Mouse (Mus musculus) neural tube, embryonic 11.5 days (tissue): Measurements from ENCODE around the gene Elk3. TPM values are rescaled to one million over a fixed set of nuclear protein-coding genes. Genes with fewer than 3 reads are reported as not detected.
"Not testable (repeated sequence)": the region's sequence is repeated elsewhere in the genome, so short reads cannot be mapped to it uniquely, and the experiment has no call there.

Experiments used
- ATAC-seq: fragments of 200-750 bp; cut with Nextera tagmentation; 2 replicates; pipeline ENCODE4 v1.8.0; 2017; ENCODE audit warnings: moderate number of reproducible peaks, mild to moderate bottlenecking, moderate TSS enrichment, moderate library complexity; ENCODE audit not compliant: insufficient read depth, low FRiP score, low TSS enrichment
- DNase-seq: peaks from one replicate; pipeline ENCODE4 v3.0.0-alpha.2; 2015; ENCODE audit warnings: low spot score
- H3K27ac ChIP-seq: fragments of 300-500 bp; sonication (generic); 2 replicates; pipeline ENCODE4 v1.5.1; 2014; ENCODE audit warnings: low read depth, mild to moderate bottlenecking, low read length
- H3K27me3 ChIP-seq: fragments of 300-500 bp; sonication (generic); 2 replicates; pipeline ENCODE4 v1.6.1; 2014; ENCODE audit warnings: mild to moderate bottlenecking, low read length, mixed read lengths; ENCODE audit not compliant: control insufficient read depth, insufficient read depth
- H3K36me3 ChIP-seq: fragments of 300-500 bp; sonication (generic); 2 replicates; pipeline ENCODE4 v1.6.1; 2014; ENCODE audit warnings: mild to moderate bottlenecking, low read length, moderate library complexity, mixed read lengths; ENCODE audit not compliant: control insufficient read depth, insufficient read depth
- H3K4me1 ChIP-seq: fragments of 300-500 bp; sonication (generic); 2 replicates; pipeline ENCODE4 v1.6.1; 2014; ENCODE audit warnings: low read length, mixed read lengths; ENCODE audit not compliant: control insufficient read depth, insufficient read depth
- H3K4me2 ChIP-seq: fragments of 300-500 bp; sonication (generic); 2 replicates; pipeline ENCODE4 v1.6.1; 2014; ENCODE audit warnings: low read depth, mild to moderate bottlenecking, moderate library complexity
- H3K4me3 ChIP-seq: fragments of 300-500 bp; sonication (generic); 2 replicates; pipeline ENCODE4 v1.5.1; 2014; ENCODE audit warnings: low read depth, low read length
- H3K9ac ChIP-seq: fragments of 300-500 bp; sonication (generic); 2 replicates; pipeline ENCODE4 v1.6.1; 2014; ENCODE audit warnings: mild to moderate bottlenecking, low read length
- H3K9me3 ChIP-seq: fragments of 300-500 bp; sonication (generic); 2 replicates; pipeline ENCODE4 v1.6.1; 2016; ENCODE audit warnings: low read length; ENCODE audit not compliant: control insufficient read depth
- WGBS: fragments of 180-500 bp; shearing (Covaris S2); extraction: QIAGEN DNeasy Blood & Tissue Kit; methylation state at CpG from one replicate; pipeline ENCODE4 v1.1.7; 2014; 5-methylcytosine and 5-hydroxymethylcytosine counted together
- polyA plus RNA-seq: library from polyadenylated mRNA; unstranded; fragments of >200 nt; fragmentation: Nextera tagmentation; extraction: Ambion mirVana; gene quantifications from 2 replicates; pipeline ENCODE4 v1.2.1, GENCODE M21; 2014

Gene Elk3
- 21.9 and 28.1 TPM in 2 replicates for polyA plus RNA-seq

- Histone ChIP-seq H3K4me3 (peak within 1 kb of the TSS; percentile 61), H3K9ac (peak within 1 kb of the TSS; percentile 86), H3K4me1 (no peaks in the 10 kb centered on the region), H3K36me3 (no peaks in the 10 kb centered on the region), H3K4me2 (peak within 1 kb of the TSS; percentile 87), H3K27ac (peak within 1 kb of the TSS; percentile 74), H3K27me3 (no peaks in the 10 kb centered on the region), H3K9me3 (no peaks in the 10 kb centered on the region)
- DNase-seq (peak; percentile 57), ATAC-seq (peak; percentile 76)
- WGBS = 0% methylated on average over 26 of the region's 53 CpGs
These were observed at the start of gene Elk3 for GRCm38 (mm10) chr10:93310721-93311411. Gene Elk3 (minus strand): TSS chr10:93311135.

- H3K27me3 ChIP-seq = no peaks in the 10 kb centered on the region
- H3K9me3 ChIP-seq = no peaks in the 10 kb centered on the region
- ATAC-seq (no peak), DNase-seq (no peak)
- no peak overlapping the region for H3K4me2 ChIP-seq
- no peaks in the 10 kb centered on the region for H3K4me1 ChIP-seq
- 46% methylated on average over 3 of the region's 3 CpGs for WGBS
- no peak overlapping the region for H3K9ac ChIP-seq
- H3K36me3 ChIP-seq = no peaks in the 10 kb centered on the region
- H3K4me3 ChIP-seq = no peak overlapping the region
- H3K27ac ChIP-seq = no peak overlapping the region
These were observed 49.7 kb upstream of the Elk3 start for GRCm38 (mm10) chr10:93360623-93361022.

- not testable (repeated sequence) for H3K36me3 ChIP-seq, ATAC-seq, H3K4me1 ChIP-seq, H3K9me3 ChIP-seq, H3K4me3 ChIP-seq, H3K27ac ChIP-seq, H3K9ac ChIP-seq, H3K27me3 ChIP-seq, H3K4me2 ChIP-seq, DNase-seq
- whole genome bisulfite sequencing = 71% methylated on average over 4 of the region's 4 CpGs
These were observed 49.3 kb upstream of the Elk3 start for GRCm38 (mm10) chr10:93360190-93360589.

GRCm38 (mm10) chr10:93359339-93359863 lies 48.5 kb upstream of the Elk3 start:
- no peak overlapping the region for H3K4me3 ChIP-seq
- no peaks in the 10 kb centered on the region for H3K9me3 ChIP-seq
- H3K9ac ChIP-seq = no peak overlapping the region
- ATAC-seq (no peak), DNase-seq (no peak)
- no peak overlapping the region for H3K4me2 ChIP-seq
- H3K27me3 ChIP-seq = no peaks in the 10 kb centered on the region
- H3K27ac ChIP-seq = no peak overlapping the region
- H3K4me1 ChIP-seq = no peaks in the 10 kb centered on the region
- 86% methylated on average over 7 of the region's 7 CpGs for WGBS
- H3K36me3 ChIP-seq = no peaks in the 10 kb centered on the region

- no peaks in the 10 kb centered on the region for H3K27me3 ChIP-seq
- DNase-seq (no peak), ATAC-seq (no peak)
- H3K4me1 ChIP-seq = no peaks in the 10 kb centered on the region
- H3K4me2 ChIP-seq = no peak overlapping the region
- no peak overlapping the region for H3K27ac ChIP-seq
- no peaks in the 10 kb centered on the region for H3K9me3 ChIP-seq
- WGBS = 83% methylated on average over 4 of the region's 4 CpGs
- no peaks in the 10 kb centered on the region for H3K36me3 ChIP-seq
- no peak overlapping the region for H3K4me3 ChIP-seq
- H3K9ac ChIP-seq = no peak overlapping the region
These were observed 47.9 kb upstream of the Elk3 start for GRCm38 (mm10) chr10:93358878-93359277.

- H3K4me3 ChIP-seq = no peak overlapping the region
- no peak for ATAC-seq
- 85% methylated on average over 5 of the region's 5 CpGs for WGBS
These were observed 46.2 kb upstream of the Elk3 start for GRCm38 (mm10) chr10:93357162-93357561.

GRCm38 (mm10) chr10:93356122-93356521 lies 45.2 kb upstream of the Elk3 start:
- Histone ChIP-seq H3K27ac (no peak overlapping the region), H3K4me2 (no peak overlapping the region), H3K4me3 (no peak overlapping the region), H3K36me3 (no peaks in the 10 kb centered on the region), H3K27me3 (no peaks in the 10 kb centered on the region), H3K9ac (no peak overlapping the region), H3K4me1 (no peaks in the 10 kb centered on the region), H3K9me3 (no peaks in the 10 kb centered on the region)
- DNase-seq = no peak
- ATAC-seq = no peak
- 88% methylated on average over 9 of the region's 9 CpGs for WGBS

More at GRCm38 (mm10) chr10:93357162-93357561, 46.2 kb upstream of the Elk3 start:
- Histone ChIP-seq H3K9me3 (no peaks in the 10 kb centered on the region), H3K27ac (no peak overlapping the region), H3K4me2 (no peak overlapping the region), H3K36me3 (no peaks in the 10 kb centered on the region), H3K4me1 (no peaks in the 10 kb centered on the region), H3K9ac (no peak overlapping the region), H3K27me3 (no peaks in the 10 kb centered on the region)
- DNase-seq = no peak

GRCm38 (mm10) chr10:93355276-93355927 lies 44.5 kb upstream of the Elk3 start:
- no peak overlapping the region for H3K4me2 ChIP-seq
- DNase-seq (peak; percentile 16), ATAC-seq (no peak)
- no peak overlapping the region for H3K27ac ChIP-seq
- H3K9me3 ChIP-seq = no peaks in the 10 kb centered on the region
- WGBS = 59% methylated on average over 8 of the region's 8 CpGs
- H3K27me3 ChIP-seq = no peaks in the 10 kb centered on the region
- H3K36me3 ChIP-seq = no peaks in the 10 kb centered on the region
- H3K4me1 ChIP-seq = no peaks in the 10 kb centered on the region
- H3K4me3 ChIP-seq = no peak overlapping the region
- H3K9ac ChIP-seq = no peak overlapping the region
